Mouse (Mus musculus): Measurements from ENCODE around the gene Crebbp. TPM values are rescaled to one million over a fixed set of nuclear protein-coding genes. Genes with fewer than 3 reads are reported as not detected.

Gene Crebbp
- 143 to 154 TPM (median 150 TPM) in 4 replicates for total RNA-seq (2023)

GRCm38 (mm10) chr16:4213799-4214551 is at the start of gene Crebbp:
TSS of gene Crebbp (minus strand) at chr16:4213997.

GRCm38 (mm10) chr16:4077384-4078061 is 136.3 kb downstream of the Crebbp start, which contains the start of gene Trap1:
TSS of gene Trap1 (minus strand) at chr16:4077827.

GRCm38 (mm10) chr16:4036807-4037206 is 177.0 kb downstream of the Crebbp start, which contains the start of gene Dnase1:
TSS of gene Dnase1 (plus strand) at chr16:4036942.

Other genes starting within 250 kb of the Crebbp start
- gene Nlrc3, start 237.4 kb downstream of the Crebbp start, total RNA-seq (2023), result 36.8 to 41.2 TPM (median 38.1 TPM) in 4 replicates
- 96.0 to 109 TPM (median 102 TPM) in 4 replicates for gene Slx4, start 210.2 kb downstream of the Crebbp start, total RNA-seq (2023)
- gene Dnase1, start 177.1 kb downstream of the Crebbp start, total RNA-seq (2023), result not detected in 4 replicates
- 65.4 to 81.7 TPM (median 74.3 TPM) in 4 replicates for gene Trap1, start 136.2 kb downstream of the Crebbp start, total RNA-seq (2023)
- 3.5 to 4.4 TPM (median 3.9 TPM) in 4 replicates for gene Adcy9, start 206.5 kb upstream of the Crebbp start, total RNA-seq (2023)